Mouse (Mus musculus): ENCODE measurements around the gene Olfr974.
"Not testable (repeated sequence)": the region's sequence is repeated elsewhere in the genome, so short reads cannot be mapped to it uniquely, and the experiment has no call there.

- TF ChIP-seq POLR2A (IDR thresholded peaks at IDR 0.05; ENCODE audit: low read depth, low read length); CTCF (IDR thresholded peaks at IDR 0.05; ENCODE audit: extremely low read depth, insufficient read length, insufficient replicate concordance, low read depth, low read length): not testable (repeated sequence)
Measured at GRCm38 (mm10) chr9:39976581-39977145, 39.4 kb downstream of the Olfr974 start.

All from small intestine, adult 2 months (tissue).